Mouse (Mus musculus) ES-E14 (cell line): Measurements from ENCODE around the gene Dcaf17.

ENCODE experiments used
- MAFK ChIP-seq: IDR thresholded peaks from 2 replicates; pipeline ENCODE4 v1.6.1; 2014; ENCODE audit warnings: mild to moderate bottlenecking, low read depth, low read length, inconsistent platforms; ENCODE audit not compliant: insufficient read depth
- ZC3H11A ChIP-seq: IDR thresholded peaks from 2 replicates; pipeline ENCODE4 v1.6.1; 2012; ENCODE audit warnings: low read depth, mild to moderate bottlenecking, inconsistent platforms, low read length, borderline replicate concordance

- TF ChIP-seq MAFK: no peak
- TF ChIP-seq ZC3H11A: no peak
Observed at GRCm38 (mm10) chr2:71027631-71028030, 27.5 kb upstream of the Dcaf17 start.
